Mouse (Mus musculus): Measurements from ENCODE around the gene Lmod3. TPM values are rescaled to one million over a fixed set of nuclear protein-coding genes. Genes with fewer than 3 reads are reported as not detected.

Lmod3 gene
- total and polyA plus RNA-seq, 3 experiments: 26.3 to 63.0 (median 50.1) TPM

GRCm38 (mm10) chr6:97289838-97290237 lies 37.3 kb upstream of the Lmod3 start:
- intact Hi-C loops (cut with DNase I): no loop called here
- H3K4me3 ChIP-seq: no peak overlapping the region
- H3K36me3 ChIP-seq (ENCODE audit: control insufficient read depth, insufficient read depth, low read length): peaks cover 19% of the 10 kb centered on the region
- no peaks in the 10 kb centered on the region for H3K27me3 ChIP-seq (ENCODE audit: control insufficient read depth, insufficient read depth, low read length)
- H3K9ac ChIP-seq (ENCODE audit: low read depth, low read length): no peak overlapping the region
- no peak overlapping the region; the same call in 1 of the 2 replicates for H3K27ac ChIP-seq
- no peaks in the 10 kb centered on the region for H3K79me2 ChIP-seq (replicated peaks; ENCODE audit: control insufficient read depth, insufficient read depth, low read length)
- H3K4me1 ChIP-seq (ENCODE audit: control insufficient read depth, insufficient read depth, low read length): peaks cover 7% of the 10 kb centered on the region
- TF ChIP-seq EP300 (IDR thresholded peaks at IDR 0.05; ENCODE audit: insufficient read depth, low read depth, low read length): no peak
- no peak for TF ChIP-seq CTCF (IDR thresholded peaks at IDR 0.05)
- no peak for TF ChIP-seq POLR2A (IDR thresholded peaks at IDR 0.05; ENCODE audit: insufficient read depth, low read depth, low read length)
- no peak for DNase-seq
- 85% methylated on average over 4 of the region's 4 CpGs for WGBS

- no peaks in the 10 kb centered on the region for H3K79me2 ChIP-seq (replicated peaks; ENCODE audit: control insufficient read depth, insufficient read depth, low read length)
- 62% methylated on average over 10 of the region's 10 CpGs for WGBS
- H3K4me1 ChIP-seq (ENCODE audit: control insufficient read depth, insufficient read depth, low read length): peaks cover 7% of the 10 kb centered on the region
- TF ChIP-seq EP300 (IDR thresholded peaks at IDR 0.05; ENCODE audit: insufficient read depth, low read depth, low read length) (no peak), CTCF (IDR thresholded peaks at IDR 0.05) (no peak), POLR2A (IDR thresholded peaks at IDR 0.05; ENCODE audit: insufficient read depth, low read depth, low read length) (no peak)
- no peak overlapping the region for H3K9ac ChIP-seq (ENCODE audit: low read depth, low read length)
- no peaks in the 10 kb centered on the region for H3K27me3 ChIP-seq (ENCODE audit: control insufficient read depth, insufficient read depth, low read length)
- no peak overlapping the region for H3K4me3 ChIP-seq
- DNase-seq: no peak
- peak overlapping the region; percentile 27; the same call in 1 of the 2 replicates for H3K27ac ChIP-seq
- H3K36me3 ChIP-seq (ENCODE audit: control insufficient read depth, insufficient read depth, low read length): peaks cover 16% of the 10 kb centered on the region
- intact Hi-C loops (cut with DNase I): no loop called here
Measured at GRCm38 (mm10) chr6:97289316-97289820, 36.8 kb upstream of the Lmod3 start.

GRCm38 (mm10) chr6:97288047-97288855 lies 35.7 kb upstream of the Lmod3 start:
- DNase-seq: no peak

GRCm38 (mm10) chr6:97286332-97286731 lies 33.8 kb upstream of the Lmod3 start:
- no peak for TF ChIP-seq CTCF (IDR thresholded peaks at IDR 0.05)
- no peak for TF ChIP-seq POLR2A (IDR thresholded peaks at IDR 0.05; ENCODE audit: insufficient read depth, low read depth, low read length)
- no peak for TF ChIP-seq EP300 (IDR thresholded peaks at IDR 0.05; ENCODE audit: insufficient read depth, low read depth, low read length)
- no peak overlapping the region for H3K9ac ChIP-seq (ENCODE audit: low read depth, low read length)
- no peaks in the 10 kb centered on the region for H3K79me2 ChIP-seq (replicated peaks; ENCODE audit: control insufficient read depth, insufficient read depth, low read length)
- peaks cover 4% of the 10 kb centered on the region; the same call in 1 of the 2 replicates for H3K4me1 ChIP-seq (ENCODE audit: control insufficient read depth, insufficient read depth, low read length)
- no peak for DNase-seq
- no peak overlapping the region for H3K27ac ChIP-seq
- intact Hi-C loops (cut with DNase I): no loop called here
- H3K27me3 ChIP-seq (ENCODE audit: control insufficient read depth, insufficient read depth, low read length): no peaks in the 10 kb centered on the region
- H3K4me3 ChIP-seq: no peak overlapping the region
- peaks cover 6% of the 10 kb centered on the region for H3K36me3 ChIP-seq (ENCODE audit: control insufficient read depth, insufficient read depth, low read length)
- WGBS: 96% methylated on average over 5 of the region's 5 CpGs

More at GRCm38 (mm10) chr6:97288047-97288855, 35.7 kb upstream of the Lmod3 start:
- Histone ChIP-seq H3K27ac (no peak overlapping the region), H3K36me3 (ENCODE audit: control insufficient read depth, insufficient read depth, low read length) (peaks cover 14% of the 10 kb centered on the region), H3K27me3 (ENCODE audit: control insufficient read depth, insufficient read depth, low read length) (no peaks in the 10 kb centered on the region), H3K4me3 (no peak overlapping the region), H3K4me1 (ENCODE audit: control insufficient read depth, insufficient read depth, low read length) (peaks cover 7% of the 10 kb centered on the region), H3K9ac (ENCODE audit: low read depth, low read length) (no peak overlapping the region), H3K79me2 (replicated peaks; ENCODE audit: control insufficient read depth, insufficient read depth, low read length) (no peaks in the 10 kb centered on the region)
- whole genome bisulfite sequencing: 78% methylated on average over 19 of the region's 19 CpGs
- intact Hi-C loops (cut with DNase I): no loop called here
- no peak for TF ChIP-seq CTCF (IDR thresholded peaks at IDR 0.05)
- TF ChIP-seq POLR2A (IDR thresholded peaks at IDR 0.05; ENCODE audit: insufficient read depth, low read depth, low read length): no peak
- no peak for TF ChIP-seq EP300 (IDR thresholded peaks at IDR 0.05; ENCODE audit: insufficient read depth, low read depth, low read length)

GRCm38 (mm10) chr6:97283676-97284075 lies 31.1 kb upstream of the Lmod3 start:
- Histone ChIP-seq H3K27me3 (ENCODE audit: control insufficient read depth, insufficient read depth, low read length) (no peaks in the 10 kb centered on the region), H3K4me1 (ENCODE audit: control insufficient read depth, insufficient read depth, low read length) (peaks cover 3% of the 10 kb centered on the region; the same call in 1 of the 2 replicates), H3K4me3 (no peak overlapping the region), H3K9ac (ENCODE audit: low read depth, low read length) (no peak overlapping the region), H3K27ac (no peak overlapping the region), H3K79me2 (replicated peaks; ENCODE audit: control insufficient read depth, insufficient read depth, low read length) (no peaks in the 10 kb centered on the region), H3K36me3 (ENCODE audit: control insufficient read depth, insufficient read depth, low read length) (no peaks in the 10 kb centered on the region)
- 100% methylated on average over 1 of the region's 1 CpGs for WGBS
- no peak for DNase-seq
- intact Hi-C loops (cut with DNase I): no loop called here
- TF ChIP-seq EP300 (IDR thresholded peaks at IDR 0.05; ENCODE audit: insufficient read depth, low read depth, low read length) (no peak), CTCF (IDR thresholded peaks at IDR 0.05) (no peak), POLR2A (IDR thresholded peaks at IDR 0.05; ENCODE audit: insufficient read depth, low read depth, low read length) (no peak)

- intact Hi-C loops (cut with DNase I): loop anchor here (1.0 to 10.0 kb wide), 5 partner anchors 28 to 456 kb away; no protein-coding TSS in a partner anchor
- no peaks in the 10 kb centered on the region for H3K79me2 ChIP-seq (replicated peaks; ENCODE audit: control insufficient read depth, insufficient read depth, low read length)
- 50% methylated on average over 6 of the region's 6 CpGs for WGBS
- no peaks in the 10 kb centered on the region for H3K27me3 ChIP-seq (ENCODE audit: control insufficient read depth, insufficient read depth, low read length)
- no peak overlapping the region for H3K4me3 ChIP-seq
- peak overlapping the region; percentile 87 for H3K27ac ChIP-seq
- H3K36me3 ChIP-seq (ENCODE audit: control insufficient read depth, insufficient read depth, low read length): no peaks in the 10 kb centered on the region
- TF ChIP-seq POLR2A (IDR thresholded peaks at IDR 0.05; ENCODE audit: insufficient read depth, low read depth, low read length) (no peak), EP300 (IDR thresholded peaks at IDR 0.05; ENCODE audit: insufficient read depth, low read depth, low read length) (no peak), CTCF (IDR thresholded peaks at IDR 0.05) (no peak)
- peak; percentile 43 to 51 for DNase-seq
- peaks cover 16% of the 10 kb centered on the region for H3K4me1 ChIP-seq (ENCODE audit: control insufficient read depth, insufficient read depth, low read length)
- peak overlapping the region; percentile 9; the same call in 1 of the 2 replicates for H3K9ac ChIP-seq (ENCODE audit: low read depth, low read length)
Measured at GRCm38 (mm10) chr6:97278878-97279277, 26.3 kb upstream of the Lmod3 start.

Measured in heart, adult 2 months (tissue).